Mouse (Mus musculus) liver, embryonic 12.5 days (tissue): ENCODE data around the gene Lpar3. TPM values are rescaled to one million over a fixed set of nuclear protein-coding genes. Genes with fewer than 3 reads are reported as not detected.

ENCODE experiments used
- ATAC-seq: fragments of 200-750 bp; cut with Nextera tagmentation; 2 replicates; pipeline ENCODE4 v1.8.0; 2017; ENCODE audit warnings: moderate number of reproducible peaks, mild to moderate bottlenecking, moderate library complexity
- H3K27ac ChIP-seq: fragments of 300-500 bp; sonication (generic); 2 replicates; pipeline ENCODE4 v1.5.1; 2016; ENCODE audit warnings: mild to moderate bottlenecking
- H3K27me3 ChIP-seq: fragments of 300-500 bp; sonication (generic); replicated peaks from 2 replicates; pipeline ENCODE4 v1.6.1; 2016; ENCODE audit warnings: mild to moderate bottlenecking, moderate library complexity
- H3K36me3 ChIP-seq: fragments of 300-500 bp; sonication (generic); 2 replicates; pipeline ENCODE4 v1.6.1; 2016; ENCODE audit warnings: mild to moderate bottlenecking, moderate library complexity
- H3K4me1 ChIP-seq: fragments of 300-500 bp; sonication (generic); 2 replicates; pipeline ENCODE4 v1.6.1; 2016
- H3K4me2 ChIP-seq: fragments of 300-500 bp; sonication (generic); 2 replicates; pipeline ENCODE4 v1.6.1; 2016; ENCODE audit warnings: mild to moderate bottlenecking, moderate library complexity
- H3K4me3 ChIP-seq: fragments of 300-500 bp; sonication (generic); 2 replicates; pipeline ENCODE4 v1.5.1; 2016; ENCODE audit warnings: mild to moderate bottlenecking, moderate library complexity
- H3K9ac ChIP-seq: fragments of 300-500 bp; sonication (generic); 2 replicates; pipeline ENCODE4 v1.6.1; 2016; ENCODE audit warnings: mild to moderate bottlenecking, moderate library complexity
- H3K9me3 ChIP-seq: fragments of 300-500 bp; sonication (generic); replicated peaks from 2 replicates; pipeline ENCODE4 v1.6.1; 2016; ENCODE audit warnings: mild to moderate bottlenecking, moderate library complexity
- WGBS: fragments of 180-500 bp; shearing (Covaris S2); methylation state at CpG from one replicate; pipeline ENCODE4 v1.1.7; 2016; ENCODE audit not compliant: insufficient replicate concordance; 5-methylcytosine and 5-hydroxymethylcytosine counted together
- polyA plus RNA-seq: library from polyadenylated mRNA; unstranded; fragments of >200 nt; fragmentation: Nextera tagmentation; extraction: Ambion mirVana; gene quantifications from 2 replicates; pipeline ENCODE4 v1.2.1, GENCODE M21; 2016

Lpar3 gene
- polyA plus RNA-seq, 1 experiment from 2014 or later, result 0.06 TPM

DNA sequence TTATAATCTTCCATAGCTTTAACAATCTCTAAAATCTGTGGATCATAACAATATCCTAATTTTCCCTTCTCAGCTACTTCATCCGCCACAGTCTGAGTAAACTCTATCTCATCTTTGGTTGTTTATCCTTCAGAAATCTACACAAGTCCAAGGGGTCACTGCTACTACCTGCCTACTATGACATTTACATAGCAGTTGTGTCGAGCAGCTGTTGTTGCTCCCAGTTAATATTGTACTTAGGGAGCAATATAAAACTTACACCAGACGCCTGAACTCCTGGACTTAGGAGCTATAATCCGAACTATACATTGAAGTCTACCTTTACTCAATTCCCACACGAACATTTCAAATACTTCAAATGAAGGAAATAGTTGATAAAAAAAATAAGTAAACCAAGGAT, 71.8 kb downstream of the Lpar3 start:
- 65% methylated on average over 5 of the region's 5 CpGs for WGBS
- Histone ChIP-seq H3K4me3 (no peak overlapping the region), H3K9ac (no peak overlapping the region), H3K27me3 (no peaks in the 10 kb centered on the region), H3K4me1 (no peaks in the 10 kb centered on the region), H3K36me3 (no peaks in the 10 kb centered on the region), H3K9me3 (no peaks in the 10 kb centered on the region), H3K27ac (no peak overlapping the region), H3K4me2 (no peak overlapping the region)
- ATAC-seq, result no peak

DNA sequence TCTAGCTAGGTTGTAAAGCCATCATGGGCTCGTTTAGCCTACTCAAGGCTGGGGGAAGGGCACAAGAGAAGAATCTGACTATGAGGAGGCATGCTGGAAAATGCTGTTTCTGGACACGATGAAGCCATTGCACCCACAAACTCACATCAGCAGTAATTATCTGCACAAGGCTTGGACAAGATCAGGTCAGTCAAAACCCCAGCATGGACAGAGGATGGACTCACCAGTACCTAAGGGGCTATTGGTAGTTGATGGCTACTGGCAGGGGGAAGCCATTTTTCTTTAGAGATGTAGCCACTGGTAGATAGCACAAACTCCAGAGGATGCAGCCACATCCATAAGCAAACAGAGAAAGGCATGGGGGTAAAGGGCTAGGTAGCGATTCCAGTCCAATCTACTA, 81.7 kb downstream of the Lpar3 start:
- H3K4me3 ChIP-seq, result no peak overlapping the region
- H3K36me3 ChIP-seq, result no peaks in the 10 kb centered on the region
- H3K27me3 ChIP-seq, result no peaks in the 10 kb centered on the region
- no peak overlapping the region for H3K4me2 ChIP-seq
- no peak for ATAC-seq
- 70% methylated on average over 3 of the region's 3 CpGs for WGBS
- no peaks in the 10 kb centered on the region for H3K4me1 ChIP-seq
- no peak overlapping the region for H3K9ac ChIP-seq
- H3K9me3 ChIP-seq, result no peaks in the 10 kb centered on the region
- H3K27ac ChIP-seq, result no peak overlapping the region

DNA sequence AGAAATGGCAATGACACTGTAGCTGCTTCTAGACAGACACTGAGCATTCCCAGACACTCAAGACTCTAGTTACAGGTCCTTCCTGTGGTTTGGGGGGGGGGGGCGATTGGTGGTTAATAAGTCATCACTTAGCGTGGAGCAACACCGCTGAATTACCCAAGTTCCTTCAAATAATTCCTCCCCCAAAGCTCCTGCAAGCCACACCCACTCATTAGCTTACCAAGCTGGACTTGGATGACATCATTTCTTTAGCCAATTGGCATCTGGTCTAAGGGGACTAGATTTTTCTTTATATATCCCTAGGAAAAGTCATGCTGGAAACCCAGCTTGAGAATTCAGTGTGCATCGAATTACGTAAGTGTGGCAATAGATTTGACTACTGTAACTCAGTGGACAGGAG, 82.4 kb downstream of the Lpar3 start:
- WGBS, result 55% methylated on average over 5 of the region's 5 CpGs
- H3K27me3 ChIP-seq, result no peaks in the 10 kb centered on the region
- H3K27ac ChIP-seq, result no peak overlapping the region
- no peaks in the 10 kb centered on the region for H3K36me3 ChIP-seq
- no peaks in the 10 kb centered on the region for H3K9me3 ChIP-seq
- H3K4me2 ChIP-seq, result no peak overlapping the region
- no peak overlapping the region for H3K4me3 ChIP-seq
- ATAC-seq, result no peak
- no peak overlapping the region for H3K9ac ChIP-seq
- H3K4me1 ChIP-seq, result no peaks in the 10 kb centered on the region

DNA sequence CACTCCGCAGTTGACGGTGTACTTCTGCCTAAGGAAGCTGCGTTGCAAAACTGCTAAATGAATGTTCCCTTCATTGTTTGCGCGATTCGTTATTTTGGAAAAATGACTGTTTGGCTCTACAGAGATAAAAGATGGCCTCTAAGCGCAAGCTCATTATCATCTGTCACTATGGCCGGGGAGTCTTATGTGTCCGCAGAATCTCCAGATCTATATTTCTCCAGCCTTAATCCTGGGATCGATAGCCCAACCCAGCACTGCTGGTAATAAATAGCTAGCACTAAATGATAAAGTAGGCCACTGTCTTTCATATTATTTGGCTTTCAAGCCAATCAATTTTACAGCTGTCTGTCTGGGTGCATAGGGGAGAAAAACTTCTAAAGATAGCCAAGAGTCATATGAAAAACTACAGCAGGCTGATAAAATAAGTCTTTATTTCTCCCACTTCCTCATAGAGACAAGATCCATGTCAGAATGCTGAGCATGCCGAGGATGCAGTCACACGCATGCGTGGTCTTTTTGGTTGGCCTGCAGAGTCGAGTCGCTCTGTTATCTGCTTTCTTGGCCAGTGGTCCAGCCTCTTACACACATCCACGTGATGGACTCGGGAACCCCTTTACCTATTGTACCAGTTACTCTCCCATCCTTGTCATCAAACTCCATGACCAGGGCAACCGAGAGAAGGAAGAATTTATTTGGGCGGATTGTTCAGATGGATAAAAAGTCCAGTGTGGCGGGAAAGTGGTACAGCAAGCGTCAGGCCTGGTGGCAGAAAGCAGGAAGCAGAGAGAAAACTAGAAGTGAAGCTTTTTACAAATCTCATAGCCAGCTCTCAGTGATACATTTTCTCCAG, 84.0 kb downstream of the Lpar3 start:
- Histone ChIP-seq H3K9me3 (no peaks in the 10 kb centered on the region), H3K4me1 (no peaks in the 10 kb centered on the region), H3K27ac (no peak overlapping the region), H3K36me3 (no peaks in the 10 kb centered on the region), H3K4me2 (no peak overlapping the region), H3K27me3 (no peaks in the 10 kb centered on the region), H3K4me3 (no peak overlapping the region), H3K9ac (no peak overlapping the region)
- WGBS, result 70% methylated on average over 21 of the region's 21 CpGs
- ATAC-seq, result no peak

DNA sequence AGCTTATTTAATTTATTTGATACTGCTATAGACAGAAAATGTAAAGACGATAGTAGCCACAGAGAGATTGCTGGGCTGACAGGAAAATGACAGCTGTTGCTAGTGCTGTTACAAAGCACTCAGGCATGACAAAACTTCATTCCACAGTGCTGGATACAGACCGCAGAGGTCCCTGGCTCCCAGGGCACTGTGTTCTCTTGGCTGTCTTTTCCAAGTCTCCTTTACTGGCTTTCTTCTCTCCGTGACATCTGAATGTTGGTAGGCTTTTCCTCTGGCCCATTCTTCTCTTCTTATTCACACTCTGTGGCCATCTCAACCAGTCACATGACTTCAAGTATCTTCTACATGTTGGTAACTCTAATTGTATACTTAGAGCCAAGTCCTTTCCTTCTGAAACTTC, 86.6 kb downstream of the Lpar3 start:
- no peak for ATAC-seq
- WGBS, result 67% methylated on average over 3 of the region's 3 CpGs
- H3K4me1 ChIP-seq, result no peaks in the 10 kb centered on the region
- H3K36me3 ChIP-seq, result no peaks in the 10 kb centered on the region
- H3K9ac ChIP-seq, result no peak overlapping the region
- no peaks in the 10 kb centered on the region for H3K27me3 ChIP-seq
- H3K4me2 ChIP-seq, result no peak overlapping the region
- no peaks in the 10 kb centered on the region for H3K9me3 ChIP-seq
- H3K27ac ChIP-seq, result no peak overlapping the region
- no peak overlapping the region for H3K4me3 ChIP-seq

DNA sequence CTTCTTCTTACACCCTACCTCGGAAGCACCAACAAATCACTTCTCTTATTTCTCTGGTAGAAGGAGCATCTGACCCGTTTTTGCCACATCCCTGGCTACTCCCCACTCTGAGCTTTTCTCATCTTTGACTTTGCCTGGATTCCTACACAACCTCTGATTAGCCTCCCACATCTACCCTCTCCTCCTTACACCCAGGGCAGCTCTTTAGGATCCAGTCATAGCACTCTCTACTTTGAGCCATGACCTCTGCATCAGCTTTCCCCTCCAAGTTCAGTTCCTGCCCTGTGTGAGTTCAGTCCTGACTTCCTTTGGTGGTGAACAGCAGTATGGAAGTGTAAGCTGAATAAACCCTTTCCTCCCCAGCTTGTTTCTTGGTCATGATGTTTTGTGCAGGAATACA, 87.1 kb downstream of the Lpar3 start:
- no peaks in the 10 kb centered on the region for H3K4me1 ChIP-seq
- H3K9ac ChIP-seq, result no peak overlapping the region
- H3K27me3 ChIP-seq, result no peaks in the 10 kb centered on the region
- no peaks in the 10 kb centered on the region for H3K9me3 ChIP-seq
- no peak overlapping the region for H3K4me2 ChIP-seq
- H3K4me3 ChIP-seq, result no peak overlapping the region
- H3K27ac ChIP-seq, result no peak overlapping the region
- ATAC-seq, result no peak
- H3K36me3 ChIP-seq, result no peaks in the 10 kb centered on the region
- WGBS, result 48% methylated on average over 2 of the region's 2 CpGs

DNA sequence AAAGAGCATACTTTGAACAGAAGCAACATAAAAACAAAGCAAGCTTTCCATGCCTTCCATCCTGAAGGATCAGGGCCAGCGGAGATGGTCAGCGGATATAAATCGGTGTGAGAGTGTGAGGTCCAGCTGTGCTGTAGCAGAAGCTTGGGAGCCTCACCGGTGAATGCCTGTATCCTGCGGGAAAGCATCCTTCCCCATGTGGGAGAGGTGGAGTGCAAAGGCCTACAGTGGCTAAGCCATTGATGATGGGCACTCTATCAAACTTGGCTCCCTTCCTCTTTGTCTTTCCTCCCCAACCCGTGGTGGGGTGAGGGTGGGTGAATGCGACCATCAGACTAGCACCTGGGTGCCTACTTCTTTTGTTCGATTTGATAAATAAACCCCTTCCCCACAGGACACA, 88.8 kb downstream of the Lpar3 start:
- Histone ChIP-seq H3K9me3 (no peaks in the 10 kb centered on the region), H3K27ac (no peak overlapping the region), H3K4me3 (no peak overlapping the region), H3K4me1 (no peaks in the 10 kb centered on the region), H3K9ac (no peak overlapping the region), H3K27me3 (no peaks in the 10 kb centered on the region), H3K36me3 (no peaks in the 10 kb centered on the region), H3K4me2 (no peak overlapping the region)
- ATAC-seq, result no peak
- WGBS, result 73% methylated on average over 8 of the region's 8 CpGs

DNA sequence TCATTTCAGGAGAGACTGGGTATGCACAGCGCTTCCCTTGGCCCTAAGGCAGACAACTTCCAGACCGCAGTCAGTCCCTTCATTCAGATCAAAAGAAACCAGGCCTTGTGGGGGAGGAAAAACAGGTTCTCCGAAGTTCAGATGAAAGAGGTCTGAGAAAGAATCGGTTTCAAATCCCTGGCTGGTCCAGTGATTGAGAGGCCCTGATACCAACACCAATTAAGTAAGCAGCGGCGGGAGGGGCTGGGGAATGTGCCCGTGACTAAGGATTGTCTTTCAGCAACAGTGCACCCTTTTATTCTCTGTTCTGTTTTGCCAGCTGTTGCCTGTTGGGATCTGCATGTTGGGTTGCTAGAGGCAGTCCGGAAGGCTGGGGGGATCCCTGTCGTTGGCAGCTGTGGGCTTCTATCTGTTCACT, 90.4 kb downstream of the Lpar3 start:
- H3K27ac ChIP-seq, result no peak overlapping the region
- H3K27me3 ChIP-seq, result no peaks in the 10 kb centered on the region
- H3K36me3 ChIP-seq, result no peaks in the 10 kb centered on the region
- no peaks in the 10 kb centered on the region for H3K9me3 ChIP-seq
- no peaks in the 10 kb centered on the region for H3K4me1 ChIP-seq
- no peak overlapping the region for H3K4me2 ChIP-seq
- no peak overlapping the region for H3K4me3 ChIP-seq
- no peak overlapping the region for H3K9ac ChIP-seq
- WGBS, result 41% methylated on average over 9 of the region's 9 CpGs
- no peak for ATAC-seq

DNA sequence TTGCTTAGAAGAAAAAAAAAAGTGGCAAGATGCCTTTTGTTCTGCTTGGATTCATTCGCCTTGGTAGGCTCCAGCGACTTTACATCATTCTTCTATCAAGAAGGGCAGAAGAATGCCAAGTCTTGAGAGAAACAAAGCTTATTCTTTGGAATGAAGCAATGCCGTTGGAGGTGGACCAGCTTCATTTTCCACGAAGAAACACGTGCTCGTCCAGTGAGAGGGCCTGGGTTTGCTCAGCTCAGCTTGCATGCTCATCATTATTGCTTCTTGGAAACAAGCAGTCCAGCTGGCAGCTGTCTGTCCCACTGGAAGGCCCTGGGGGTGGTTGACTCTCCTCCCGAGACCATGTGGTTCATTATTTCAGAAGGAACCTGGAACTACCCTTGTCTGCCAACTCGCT, 94.7 kb downstream of the Lpar3 start:
- no peaks in the 10 kb centered on the region for H3K36me3 ChIP-seq

DNA sequence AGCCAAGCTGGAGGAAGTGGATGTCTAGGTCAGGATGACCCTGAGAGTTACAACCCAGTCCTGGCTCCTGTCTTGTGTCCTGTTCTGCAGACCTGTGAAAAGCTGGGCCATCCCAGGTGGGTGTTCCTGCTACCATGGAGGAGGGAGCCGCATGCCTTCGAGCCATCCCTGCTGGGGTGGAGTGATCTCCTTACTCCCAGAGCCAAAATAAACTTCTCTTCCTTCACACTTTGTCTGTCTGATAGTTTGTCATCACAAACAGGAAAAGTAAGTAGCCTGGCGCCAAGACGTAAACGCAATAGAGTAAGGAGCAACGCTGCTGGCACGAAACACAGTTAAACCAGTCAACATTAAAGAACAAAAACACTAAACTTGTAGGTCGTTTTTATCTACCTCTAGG, 95.5 kb downstream of the Lpar3 start:
- Histone ChIP-seq H3K9me3 (no peaks in the 10 kb centered on the region), H3K4me1 (no peaks in the 10 kb centered on the region), H3K27ac (no peak overlapping the region), H3K36me3 (no peaks in the 10 kb centered on the region), H3K4me2 (no peak overlapping the region), H3K27me3 (no peaks in the 10 kb centered on the region), H3K4me3 (no peak overlapping the region), H3K9ac (no peak overlapping the region)
- WGBS, result 77% methylated on average over 8 of the region's 8 CpGs
- ATAC-seq, result no peak

More for the DNA sequence above, 94.7 kb downstream of the Lpar3 start:
- no peak for ATAC-seq
- H3K4me3 ChIP-seq, result no peak overlapping the region
- no peaks in the 10 kb centered on the region for H3K4me1 ChIP-seq
- no peak overlapping the region for H3K4me2 ChIP-seq
- no peak overlapping the region for H3K27ac ChIP-seq
- H3K9me3 ChIP-seq, result no peaks in the 10 kb centered on the region
- 79% methylated on average over 8 of the region's 8 CpGs for WGBS
- no peak overlapping the region for H3K9ac ChIP-seq
- H3K27me3 ChIP-seq, result no peaks in the 10 kb centered on the region

DNA sequence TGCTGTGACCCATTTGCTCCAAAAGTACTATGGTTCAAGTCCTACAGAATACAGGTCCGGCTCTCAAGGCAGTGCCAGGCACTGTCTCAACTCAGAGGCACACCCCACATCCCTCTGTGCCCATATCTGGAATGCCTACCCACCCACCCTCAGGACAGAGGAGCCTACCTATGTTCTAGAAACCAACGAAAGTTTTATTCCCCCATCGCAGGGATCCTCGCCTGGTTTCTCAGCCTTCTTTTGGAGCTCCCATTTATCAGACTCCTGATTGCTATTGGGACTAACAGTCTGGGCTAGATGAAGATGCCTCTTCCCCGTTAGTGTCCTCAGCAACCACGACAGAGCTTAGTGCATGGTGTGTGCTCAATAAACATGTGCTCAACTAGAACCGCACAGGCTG, 96.6 kb downstream of the Lpar3 start:
- H3K4me1 ChIP-seq, result no peaks in the 10 kb centered on the region
- ATAC-seq, result no peak

DNA sequence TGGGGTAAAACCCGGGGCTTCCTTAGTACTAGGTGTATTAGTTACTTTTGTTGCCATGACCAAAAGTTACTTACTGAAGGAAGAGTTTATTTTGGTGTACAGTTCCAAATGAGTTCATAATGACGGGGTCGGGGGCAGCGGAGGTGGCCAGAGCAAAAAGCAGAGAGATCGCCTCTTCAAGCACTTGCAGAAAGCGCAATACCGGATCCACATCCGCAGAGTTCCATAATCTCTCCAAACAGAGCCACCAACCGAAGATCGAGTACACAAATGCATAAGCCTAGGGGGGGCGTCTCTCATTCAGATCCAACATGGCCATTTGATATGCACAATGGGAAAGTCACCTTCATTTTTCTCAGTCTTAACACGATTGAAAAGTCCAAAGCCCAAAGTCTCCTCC, 97.1 kb downstream of the Lpar3 start:
- no peaks in the 10 kb centered on the region for H3K36me3 ChIP-seq
- 81% methylated on average over 12 of the region's 12 CpGs for whole genome bisulfite sequencing
- no peaks in the 10 kb centered on the region for H3K9me3 ChIP-seq
- peaks cover 8% of the 10 kb centered on the region; the same call in 1 of the 2 replicates for H3K27me3 ChIP-seq
- no peak overlapping the region for H3K4me2 ChIP-seq
- no peak overlapping the region for H3K27ac ChIP-seq
- H3K9ac ChIP-seq, result no peak overlapping the region
- no peaks in the 10 kb centered on the region for H3K4me1 ChIP-seq
- no peak for ATAC-seq
- no peak overlapping the region for H3K4me3 ChIP-seq

More for the DNA sequence above, 96.6 kb downstream of the Lpar3 start:
- H3K4me2 ChIP-seq, result no peak overlapping the region
- no peak overlapping the region for H3K4me3 ChIP-seq
- H3K27me3 ChIP-seq, result peaks cover 3% of the 10 kb centered on the region; the same call in 1 of the 2 replicates
- no peaks in the 10 kb centered on the region for H3K9me3 ChIP-seq
- 70% methylated on average over 7 of the region's 7 CpGs for WGBS
- no peak overlapping the region for H3K9ac ChIP-seq
- no peak overlapping the region for H3K27ac ChIP-seq
- no peaks in the 10 kb centered on the region for H3K36me3 ChIP-seq

DNA sequence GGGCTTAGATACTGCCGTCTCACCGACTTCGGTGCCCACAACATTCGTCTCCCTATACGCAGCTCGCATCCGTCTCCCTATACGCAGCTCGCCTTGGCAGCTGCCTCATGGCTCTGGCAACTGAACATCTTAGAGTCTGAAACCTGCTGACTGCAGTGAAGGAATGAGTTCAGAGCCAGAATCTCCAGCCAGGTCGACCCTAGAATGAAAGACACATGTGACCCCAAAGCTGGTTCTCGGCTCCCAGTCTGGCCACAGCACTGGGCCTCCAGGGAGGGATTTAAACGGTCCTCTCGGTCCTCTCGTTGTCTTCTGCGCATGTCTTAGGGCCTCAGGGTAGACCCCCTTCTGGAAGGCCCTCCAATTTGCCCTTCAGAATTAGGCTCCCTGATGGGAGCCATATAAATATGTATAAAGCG, 97.8 kb downstream of the Lpar3 start:
- H3K27ac ChIP-seq, result no peak overlapping the region
- WGBS, result 77% methylated on average over 16 of the region's 16 CpGs
- no peaks in the 10 kb centered on the region for H3K9me3 ChIP-seq
- H3K4me1 ChIP-seq, result no peaks in the 10 kb centered on the region
- H3K27me3 ChIP-seq, result peaks cover 9% of the 10 kb centered on the region; the same call in 1 of the 2 replicates
- no peak overlapping the region for H3K9ac ChIP-seq
- H3K36me3 ChIP-seq, result no peaks in the 10 kb centered on the region
- no peak for ATAC-seq
- H3K4me3 ChIP-seq, result no peak overlapping the region
- H3K4me2 ChIP-seq, result no peak overlapping the region
